7 mouse cellular contexts compared by ENCODE assay signal in genomic region chr7:99483924-99484319, GRCm38 (mm10). TPM values are rescaled to one million over a fixed set of nuclear protein-coding genes. Genes with fewer than 3 reads are reported as not detected.
DNase-seq lines count a peak whose midpoint lies in the region; ATAC-seq and TF ChIP-seq lines count a peak whose summit lies in the region.

No protein-coding gene starts in this region.

- peaks cover 31% of the 10 kb centered on the region for H3K36me3 ChIP-seq in lung, embryonic 16.5 days (ENCODE audit: control insufficient read depth, insufficient read depth, low read length)
- H3K36me3 ChIP-seq in forebrain, embryonic 14.5 days (ENCODE audit: control insufficient read depth, insufficient read depth, low read length), result peaks cover 36% of the 10 kb centered on the region
- H3K36me3 ChIP-seq in liver, embryonic 12.5 days, result peaks cover 39% of the 10 kb centered on the region
- H3K36me3 ChIP-seq in stomach, embryonic 15.5 days, result peaks cover 30% of the 10 kb centered on the region

- no peak overlapping the region for H3K27ac ChIP-seq in lung, embryonic 16.5 days (ENCODE audit: low read length)
- no peak overlapping the region for H3K27ac ChIP-seq in forebrain, embryonic 14.5 days (ENCODE audit: low read depth, low read length)
- H3K27ac ChIP-seq in liver, embryonic 12.5 days, result peak overlapping the region; percentile 64
- no peak overlapping the region for H3K27ac ChIP-seq in stomach, embryonic 15.5 days
- no peak overlapping the region for H3K27ac ChIP-seq in cerebellum, adult 2 months (ENCODE audit: insufficient read depth, low read length)

- TF ChIP-seq POLR2A in cerebellum, adult 2 months (IDR thresholded peaks at IDR 0.05; ENCODE audit: borderline replicate concordance, insufficient read depth, low read length), result no peak

- H3K9ac ChIP-seq in lung, embryonic 16.5 days (ENCODE audit: low read length), result no peak overlapping the region
- H3K9ac ChIP-seq in forebrain, embryonic 14.5 days (ENCODE audit: low read length), result no peak overlapping the region
- H3K9ac ChIP-seq in liver, embryonic 12.5 days, result no peak overlapping the region
- H3K9ac ChIP-seq in stomach, embryonic 15.5 days, result no peak overlapping the region

- WGBS in lung, embryonic 16.5 days, result 41% methylated on average over 8 of the region's 8 CpGs
- 43% methylated on average over 8 of the region's 8 CpGs for WGBS in forebrain, embryonic 14.5 days
- WGBS in liver, embryonic 12.5 days (ENCODE audit: insufficient replicate concordance), result 43% methylated on average over 8 of the region's 8 CpGs
- WGBS in stomach, embryonic 15.5 days, result 43% methylated on average over 8 of the region's 8 CpGs
- WGBS in cerebellum, adult 2 months, result 46% methylated on average over 8 of the region's 8 CpGs

- peak; percentile 7 for ATAC-seq in lung, embryonic 16.5 days (ENCODE audit: low read depth)
- ATAC-seq in forebrain, embryonic 14.5 days, result peak; percentile 60
- ATAC-seq in liver, embryonic 12.5 days, result no peak
- ATAC-seq in stomach, embryonic 15.5 days (ENCODE audit: insufficient read depth, low FRiP score, low read depth), result 0 out of 2 replicates have a peak, but pooled peaks have one; percentile 11

- peaks cover 18% of the 10 kb centered on the region for H3K4me1 ChIP-seq in lung, embryonic 16.5 days (replicated peaks; ENCODE audit: control insufficient read depth, insufficient read depth, low read length)
- H3K4me1 ChIP-seq in forebrain, embryonic 14.5 days (ENCODE audit: control insufficient read depth, insufficient read depth, low read length), result peaks cover 14% of the 10 kb centered on the region
- H3K4me1 ChIP-seq in liver, embryonic 12.5 days, result peaks cover 45% of the 10 kb centered on the region
- H3K4me1 ChIP-seq in stomach, embryonic 15.5 days, result peaks cover 24% of the 10 kb centered on the region
- H3K4me1 ChIP-seq in cerebellum, adult 2 months (ENCODE audit: control insufficient read depth, insufficient read depth, low read length), result peaks cover 9% of the 10 kb centered on the region

- no peaks in the 10 kb centered on the region for H3K27me3 ChIP-seq in lung, embryonic 16.5 days (ENCODE audit: control insufficient read depth, insufficient read depth, low read depth, low read length)
- no peaks in the 10 kb centered on the region for H3K27me3 ChIP-seq in forebrain, embryonic 14.5 days (replicated peaks; ENCODE audit: control insufficient read depth, insufficient read depth, low read length)
- H3K27me3 ChIP-seq in liver, embryonic 12.5 days (replicated peaks), result peaks cover 13% of the 10 kb centered on the region; the same call in 1 of the 2 replicates
- H3K27me3 ChIP-seq in stomach, embryonic 15.5 days (replicated peaks), result no peaks in the 10 kb centered on the region
- no peaks in the 10 kb centered on the region for H3K27me3 ChIP-seq in cerebellum, adult 2 months (ENCODE audit: control insufficient read depth, insufficient read depth, low read length)

- H3K4me3 ChIP-seq in lung, embryonic 16.5 days (ENCODE audit: low read length), result peak overlapping the region; percentile 81
- H3K4me3 ChIP-seq in forebrain, embryonic 14.5 days (ENCODE audit: low read depth, low read length), result peak overlapping the region; percentile 15
- peak overlapping the region; percentile 92 for H3K4me3 ChIP-seq in liver, embryonic 12.5 days
- H3K4me3 ChIP-seq in stomach, embryonic 15.5 days (replicated peaks), result peak overlapping the region; percentile 81
- H3K4me3 ChIP-seq in cerebellum, adult 2 months (replicated peaks; ENCODE audit: insufficient read depth, low read depth, low read length), result no peak overlapping the region

- no peak for DNase-seq in lung, postnatal 10 days
- DNase-seq in forebrain, embryonic 14.5 days (ENCODE audit: low spot score), result no peak
- DNase-seq in cerebellum, adult 2 months, result no peak
- no peak for DNase-seq in urinary bladder, adult 2 months (ENCODE audit: low spot score)

- no peak for TF ChIP-seq CTCF in cerebellum, adult 2 months (IDR thresholded peaks at IDR 0.05; ENCODE audit: borderline replicate concordance, insufficient read depth, low read depth, low read length)

- H3K4me2 ChIP-seq in lung, embryonic 16.5 days (ENCODE audit: low read depth, low read length), result peak overlapping the region; percentile 45
- peak overlapping the region; percentile 46 for H3K4me2 ChIP-seq in forebrain, embryonic 14.5 days (ENCODE audit: low read length)
- H3K4me2 ChIP-seq in liver, embryonic 12.5 days, result peak overlapping the region; percentile 94
- H3K4me2 ChIP-seq in stomach, embryonic 15.5 days, result peak overlapping the region; percentile 52

- no peaks in the 10 kb centered on the region for H3K9me3 ChIP-seq in lung, embryonic 16.5 days (ENCODE audit: control insufficient read depth, low read length)
- H3K9me3 ChIP-seq in forebrain, embryonic 14.5 days (replicated peaks; ENCODE audit: control insufficient read depth, low read length), result no peaks in the 10 kb centered on the region
- H3K9me3 ChIP-seq in liver, embryonic 12.5 days (replicated peaks), result no peaks in the 10 kb centered on the region
- no peaks in the 10 kb centered on the region for H3K9me3 ChIP-seq in stomach, embryonic 15.5 days

RNA-seq across cellular contexts. Expression of gene Rps3, which starts 0.4 kb away (rescaled TPM):
- polyA plus RNA-seq in lung, embryonic 16.5 days (2015; fragmentation: Nextera tagmentation; extraction: Ambion mirVana), result 818 and 826 TPM in 2 replicates
- polyA plus RNA-seq in forebrain, embryonic 14.5 days (2014; fragmentation: Nextera tagmentation; extraction: Ambion mirVana), result 577 and 687 TPM in 2 replicates
- 688 TPM in 2 replicates for polyA plus RNA-seq in liver, embryonic 12.5 days (2016; fragmentation: Nextera tagmentation; extraction: Ambion mirVana)
- polyA plus RNA-seq in stomach, embryonic 15.5 days (2015; fragmentation: Nextera tagmentation; extraction: Ambion mirVana), result 765 and 776 TPM in 2 replicates
- polyA plus RNA-seq in cerebellum, adult 2 months (2012; rRNA removed), result 391 and 434 TPM in 2 replicates
- polyA plus RNA-seq in urinary bladder, adult 2 months (2012; rRNA removed), result 1,354 and 1,732 TPM in 2 replicates

RNA-seq across cellular contexts. Expression of gene Klhl35, which starts 18.1 kb away (rescaled TPM):
- polyA plus RNA-seq in lung, embryonic 16.5 days (2015; fragmentation: Nextera tagmentation; extraction: Ambion mirVana), result 0.24 and 0.30 TPM in 2 replicates
- polyA plus RNA-seq in forebrain, embryonic 14.5 days (2014; fragmentation: Nextera tagmentation; extraction: Ambion mirVana), result 3.8 and 4.5 TPM in 2 replicates
- 0.14 and 0.32 TPM in 2 replicates for polyA plus RNA-seq in liver, embryonic 12.5 days (2016; fragmentation: Nextera tagmentation; extraction: Ambion mirVana)
- polyA plus RNA-seq in stomach, embryonic 15.5 days (2015; fragmentation: Nextera tagmentation; extraction: Ambion mirVana), result 0.58 and 0.78 TPM in 2 replicates
- 1.1 and 1.4 TPM in 2 replicates for polyA plus RNA-seq in cerebellum, adult 2 months (2012; rRNA removed)
- 0.81 and 1.5 TPM in 2 replicates for polyA plus RNA-seq in urinary bladder, adult 2 months (2012; rRNA removed)

RNA-seq across cellular contexts. Expression of gene Arrb1, which starts 51.3 kb away (rescaled TPM):
- 20.6 and 20.9 TPM in 2 replicates for polyA plus RNA-seq in lung, embryonic 16.5 days (2015; fragmentation: Nextera tagmentation; extraction: Ambion mirVana)
- 6.0 and 6.5 TPM in 2 replicates for polyA plus RNA-seq in forebrain, embryonic 14.5 days (2014; fragmentation: Nextera tagmentation; extraction: Ambion mirVana)
- 134 and 136 TPM in 2 replicates for polyA plus RNA-seq in liver, embryonic 12.5 days (2016; fragmentation: Nextera tagmentation; extraction: Ambion mirVana)
- 11.4 and 13.5 TPM in 2 replicates for polyA plus RNA-seq in stomach, embryonic 15.5 days (2015; fragmentation: Nextera tagmentation; extraction: Ambion mirVana)
- 111 and 115 TPM in 2 replicates for polyA plus RNA-seq in cerebellum, adult 2 months (2012; rRNA removed)
- 45.4 and 60.4 TPM in 2 replicates for polyA plus RNA-seq in urinary bladder, adult 2 months (2012; rRNA removed)
